Mouse (Mus musculus) lung, postnatal 14 days (tissue): Measurements from ENCODE around the gene Asap2.

ENCODE experiments used
- DNase-seq: peaks from one replicate; pipeline ENCODE4 v3.0.0; 2021

The Asap2 gene

GRCm38 (mm10) chr12:21133972-21134859, 144.0 kb downstream of the Asap2 start:
- peak; percentile 31 for DNase-seq

DNA sequence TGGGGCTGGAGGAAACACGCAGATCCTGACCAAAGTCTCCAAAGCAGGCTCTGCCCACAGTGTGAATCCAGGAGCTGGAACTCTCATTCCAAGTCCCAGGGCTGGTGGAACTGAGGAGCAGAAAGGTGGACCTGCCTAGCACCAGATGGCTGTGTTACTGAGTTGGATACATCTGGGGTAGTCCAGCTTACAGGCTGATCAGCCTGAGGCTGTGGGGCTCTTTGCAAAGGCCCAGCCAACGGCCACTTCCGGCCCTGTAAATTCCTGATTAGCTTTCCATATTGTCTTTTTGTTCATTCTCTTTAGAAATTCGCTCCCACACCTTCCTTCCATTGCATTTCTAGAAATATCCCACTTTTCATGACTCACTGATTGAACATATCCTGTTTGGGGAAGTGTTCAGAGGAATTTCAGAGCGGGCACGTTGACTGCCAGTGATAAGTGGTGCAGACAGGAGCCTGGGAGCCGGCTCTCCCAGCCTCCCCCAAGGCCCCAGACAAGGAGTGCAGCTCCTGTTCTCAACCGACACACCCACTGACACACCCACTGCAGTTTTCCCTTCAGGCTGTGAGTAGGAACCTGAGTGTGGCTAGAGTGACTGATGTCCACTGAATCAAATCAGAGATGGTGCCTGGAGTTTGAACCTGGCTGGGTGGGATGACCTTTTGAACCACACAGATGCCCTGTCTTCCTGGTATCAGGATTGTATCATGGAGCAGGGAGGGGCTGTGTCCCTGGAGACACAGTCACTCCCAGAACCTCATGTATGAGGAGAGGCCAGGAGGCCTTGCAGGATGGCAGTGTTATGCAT, 145.6 kb downstream of the Asap2 start:
- peak; percentile 35 for DNase-seq

DNA sequence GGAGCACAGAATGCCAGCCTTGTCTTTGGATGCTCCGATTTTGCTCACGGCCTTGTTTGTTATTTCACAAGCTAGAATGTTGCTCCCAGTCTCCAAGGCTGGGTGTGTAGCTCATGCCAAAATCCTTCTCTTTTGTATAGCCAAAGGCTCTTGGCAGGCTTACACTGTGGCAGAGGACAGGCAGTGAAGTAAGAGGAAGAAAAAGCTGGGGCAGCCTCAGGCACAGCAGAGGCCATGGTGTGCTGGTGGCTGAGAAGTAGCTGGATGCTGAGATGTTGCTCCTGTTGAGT, 146.1 kb downstream of the Asap2 start:
- DNase-seq: peak; percentile 25

DNA sequence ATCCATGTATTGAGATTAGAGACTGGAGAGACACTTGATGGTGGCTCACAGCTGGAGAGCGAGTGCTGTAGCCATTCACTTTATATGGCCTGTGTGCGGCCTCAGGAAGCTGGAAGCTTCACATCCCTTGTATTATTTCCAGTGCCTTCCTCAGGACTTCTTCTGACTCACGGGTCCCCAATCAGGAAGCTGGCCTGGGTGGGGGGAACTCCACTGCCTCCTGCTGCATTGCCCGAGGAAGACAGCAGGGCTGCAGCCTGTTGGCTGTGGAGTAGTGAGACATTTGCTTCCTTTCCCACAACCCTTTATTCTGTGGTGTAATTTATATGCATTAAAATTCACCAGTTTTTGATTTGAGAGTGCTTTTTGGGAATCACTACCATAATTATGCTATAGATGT, 149.3 kb downstream of the Asap2 start:
- DNase-seq: no peak

DNA sequence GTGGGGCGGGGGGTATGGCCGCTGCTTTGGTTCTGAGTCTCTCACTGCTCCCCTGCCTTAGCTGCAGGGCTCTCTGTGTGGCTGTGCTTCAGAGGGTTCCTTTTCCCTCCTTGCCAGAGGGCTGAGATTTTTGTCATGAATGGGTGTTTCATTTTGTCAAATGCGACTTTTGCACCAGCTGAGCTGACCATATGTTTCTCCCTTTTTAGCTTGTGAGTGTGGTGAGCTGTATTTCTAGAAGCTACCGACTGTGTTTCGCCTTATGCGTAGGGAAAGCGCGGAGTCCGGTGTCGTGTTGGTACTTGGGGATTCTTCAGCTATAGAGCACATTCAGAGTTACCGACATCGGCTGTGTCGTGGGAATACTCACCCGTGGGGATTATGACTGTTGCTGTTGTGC, 149.9 kb downstream of the Asap2 start:
- DNase-seq: no peak

- no peak for DNase-seq
Measured at GRCm38 (mm10) chr12:21140741-21141308, 150.6 kb downstream of the Asap2 start.

DNA sequence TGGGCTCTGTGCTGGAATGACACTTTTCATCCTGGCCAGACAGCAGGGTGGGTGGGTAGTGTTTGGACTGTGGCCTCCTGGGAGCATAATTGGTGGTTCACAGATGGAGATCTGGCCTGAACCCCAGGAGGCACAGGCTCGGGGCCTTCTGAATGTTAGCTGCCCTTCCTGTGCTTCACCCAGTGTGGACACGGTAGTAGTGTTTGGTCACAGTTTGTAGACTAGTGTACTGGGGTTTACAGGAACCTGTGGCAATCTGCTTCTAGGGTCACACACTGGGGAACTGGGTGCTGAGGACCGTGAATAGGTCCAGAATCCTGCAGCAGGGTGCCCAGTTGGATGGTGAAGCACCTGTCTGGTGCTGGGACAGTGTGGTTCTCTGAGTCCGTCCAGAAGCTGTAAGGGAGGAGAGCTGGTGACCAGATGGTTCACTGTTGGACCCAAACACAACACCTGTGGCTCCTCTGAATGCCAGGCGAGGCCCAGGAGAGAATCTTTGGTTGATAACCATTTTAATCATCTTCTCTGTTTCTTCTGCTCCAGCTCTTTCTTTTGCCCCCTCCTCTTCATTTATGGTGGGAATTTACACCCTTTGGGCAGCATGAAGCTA, 151.5 kb downstream of the Asap2 start:
- DNase-seq: no peak

DNA sequence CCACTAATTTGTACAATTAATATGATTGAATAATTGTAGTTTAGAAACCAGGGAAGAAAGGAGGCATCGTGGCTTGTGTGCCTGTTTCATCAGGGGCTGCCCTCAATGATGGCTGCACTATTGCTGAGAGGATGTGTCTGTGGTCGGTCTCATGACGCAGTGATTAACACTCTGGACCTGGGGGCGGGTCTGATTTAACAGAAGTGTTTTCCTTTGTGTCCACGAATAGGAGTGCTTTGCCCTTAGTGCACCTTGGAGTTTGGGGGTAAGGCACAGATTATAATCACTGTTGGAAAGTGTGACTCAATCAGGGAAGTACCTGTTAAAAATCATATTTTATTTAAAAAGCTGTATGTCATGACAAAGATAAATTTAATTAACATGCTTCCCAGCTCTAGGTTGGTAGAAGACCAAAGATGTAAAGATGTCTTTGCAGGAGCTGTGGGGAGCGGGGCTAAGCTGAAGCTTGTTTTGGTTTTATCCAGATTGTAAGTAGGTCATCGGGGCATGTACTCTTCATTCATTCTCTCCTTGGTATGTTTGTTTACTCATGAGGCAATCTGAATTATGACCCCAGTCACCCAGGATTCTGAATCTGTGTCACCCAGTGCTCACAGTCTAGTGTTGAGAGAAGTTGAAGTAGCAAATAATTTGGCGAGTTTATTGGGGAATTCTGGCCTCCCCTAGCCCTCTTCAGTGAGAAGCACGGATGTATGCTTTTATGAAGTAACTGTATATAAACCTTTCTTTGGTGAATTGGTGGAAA, 152.4 kb downstream of the Asap2 start:
- no peak for DNase-seq

GRCm38 (mm10) chr12:21144602-21145001, 154.3 kb downstream of the Asap2 start:
- no peak for DNase-seq

- no peak for DNase-seq
Measured at GRCm38 (mm10) chr12:21145050-21145449, 154.8 kb downstream of the Asap2 start.

DNA sequence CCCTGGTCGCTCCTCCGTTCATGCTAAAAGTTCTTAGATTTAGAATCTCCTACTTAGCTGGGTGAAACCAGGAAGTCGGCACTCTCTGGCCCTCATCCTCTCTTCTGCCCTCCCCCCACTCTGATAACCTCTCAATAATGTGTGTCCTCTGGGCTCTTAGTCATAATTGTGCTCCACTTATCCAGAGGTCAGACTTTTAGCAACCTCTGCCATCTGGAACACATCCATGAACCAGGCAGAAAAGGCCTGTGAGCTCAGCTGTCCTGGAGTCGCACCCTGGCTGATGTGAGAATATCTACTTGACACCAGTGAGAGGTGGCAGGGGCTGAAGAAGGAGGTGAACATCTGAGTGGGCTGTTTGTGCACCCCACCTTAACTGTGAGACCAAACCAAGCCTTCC, 156.6 kb downstream of the Asap2 start:
- no peak for DNase-seq

- no peak for DNase-seq
Measured at GRCm38 (mm10) chr12:21153279-21153707, 163.0 kb downstream of the Asap2 start.

- DNase-seq: no peak
Measured at GRCm38 (mm10) chr12:21155062-21155461, 164.8 kb downstream of the Asap2 start.

GRCm38 (mm10) chr12:21159304-21159703, 169.0 kb downstream of the Asap2 start:
- peak; percentile 28 for DNase-seq

DNA sequence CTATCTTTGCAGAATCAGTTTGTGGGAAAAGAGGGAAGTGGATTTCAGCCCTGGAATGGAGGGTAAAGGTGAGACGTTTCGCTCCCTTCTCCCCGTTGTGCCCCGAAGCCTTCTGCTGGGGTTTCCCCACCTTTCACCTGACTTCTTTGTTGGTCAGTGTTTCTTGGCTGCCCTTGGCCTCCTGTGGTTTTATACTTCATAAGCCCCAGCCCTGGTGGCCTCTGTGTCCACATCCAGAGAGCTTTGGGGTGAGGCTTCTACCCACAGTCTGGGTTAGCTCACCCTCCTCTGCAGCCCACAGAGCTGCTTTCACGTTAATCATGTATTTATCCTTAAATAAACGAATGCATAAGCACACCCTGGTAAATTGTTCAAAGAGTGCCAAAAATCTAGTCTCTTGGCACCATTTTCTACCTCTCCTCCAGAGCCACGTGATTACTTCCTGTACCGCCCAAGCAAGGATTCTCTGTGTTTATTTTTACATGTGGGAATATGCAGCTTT, 170.1 kb downstream of the Asap2 start:
- DNase-seq: no peak

DNA sequence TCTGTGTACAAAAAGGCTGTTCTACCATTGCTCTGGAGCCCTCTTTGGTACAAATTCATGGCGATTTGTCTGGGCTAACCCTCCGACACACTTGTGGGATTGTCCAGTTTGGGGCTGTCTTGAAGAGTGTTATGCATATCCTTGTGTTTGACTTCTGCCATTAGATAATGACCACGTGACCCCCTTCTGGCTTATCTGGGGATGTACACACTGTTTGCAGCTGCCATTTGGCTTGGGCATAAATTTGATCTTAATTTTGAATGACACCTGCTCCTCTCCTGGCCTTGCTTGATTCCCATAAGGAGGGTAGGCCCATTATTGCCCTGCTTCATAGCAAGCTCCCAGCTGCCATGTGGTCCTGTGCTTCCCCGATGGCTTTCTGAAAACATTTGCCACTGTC, 171.6 kb downstream of the Asap2 start:
- DNase-seq: no peak

GRCm38 (mm10) chr12:21163706-21164105, 173.4 kb downstream of the Asap2 start:
- no peak for DNase-seq

- DNase-seq: no peak
Measured at GRCm38 (mm10) chr12:21164251-21164650, 174.0 kb downstream of the Asap2 start.

DNA sequence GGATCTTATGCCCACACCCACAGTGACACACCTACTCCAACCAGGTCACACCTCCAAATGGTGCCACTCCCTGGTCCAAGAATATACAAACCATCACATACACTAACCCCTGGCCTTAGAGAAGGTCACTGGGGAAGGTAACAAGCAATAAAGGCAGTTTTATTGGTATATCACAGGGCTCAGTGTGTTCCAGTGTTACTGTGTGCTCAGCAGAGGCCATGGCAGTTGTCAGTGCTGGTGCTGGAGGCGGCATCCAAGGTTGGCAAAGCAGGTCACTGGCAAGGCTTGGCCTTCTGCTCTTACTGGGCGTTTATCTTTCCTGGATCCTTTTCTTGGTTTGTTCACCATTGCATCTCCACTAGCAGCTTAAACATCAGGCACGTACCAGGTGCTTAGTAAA, 174.9 kb downstream of the Asap2 start:
- no peak for DNase-seq

DNA sequence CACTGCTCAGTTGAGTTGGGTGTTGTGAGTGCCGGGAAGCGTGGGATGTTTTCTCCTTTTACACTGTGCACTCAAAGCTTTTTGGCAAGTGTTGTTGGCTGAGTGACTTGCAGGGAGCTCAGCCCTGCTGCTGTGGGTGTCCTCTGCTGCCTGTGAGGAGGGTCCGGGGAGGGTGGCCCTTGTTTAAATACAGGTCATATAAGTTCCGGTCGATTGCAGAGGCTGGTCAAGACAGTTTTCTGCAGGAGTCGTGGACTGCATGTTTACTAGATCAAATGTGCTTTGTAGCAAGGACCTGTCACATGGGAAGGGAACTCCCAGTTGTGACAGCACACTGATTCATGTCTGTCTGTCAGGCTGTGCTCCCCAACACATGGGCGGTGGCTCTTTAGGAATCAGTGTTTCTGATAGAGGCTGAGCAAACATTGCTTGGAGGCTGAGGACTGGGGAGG, 175.7 kb downstream of the Asap2 start:
- peak; percentile 19 for DNase-seq

DNA sequence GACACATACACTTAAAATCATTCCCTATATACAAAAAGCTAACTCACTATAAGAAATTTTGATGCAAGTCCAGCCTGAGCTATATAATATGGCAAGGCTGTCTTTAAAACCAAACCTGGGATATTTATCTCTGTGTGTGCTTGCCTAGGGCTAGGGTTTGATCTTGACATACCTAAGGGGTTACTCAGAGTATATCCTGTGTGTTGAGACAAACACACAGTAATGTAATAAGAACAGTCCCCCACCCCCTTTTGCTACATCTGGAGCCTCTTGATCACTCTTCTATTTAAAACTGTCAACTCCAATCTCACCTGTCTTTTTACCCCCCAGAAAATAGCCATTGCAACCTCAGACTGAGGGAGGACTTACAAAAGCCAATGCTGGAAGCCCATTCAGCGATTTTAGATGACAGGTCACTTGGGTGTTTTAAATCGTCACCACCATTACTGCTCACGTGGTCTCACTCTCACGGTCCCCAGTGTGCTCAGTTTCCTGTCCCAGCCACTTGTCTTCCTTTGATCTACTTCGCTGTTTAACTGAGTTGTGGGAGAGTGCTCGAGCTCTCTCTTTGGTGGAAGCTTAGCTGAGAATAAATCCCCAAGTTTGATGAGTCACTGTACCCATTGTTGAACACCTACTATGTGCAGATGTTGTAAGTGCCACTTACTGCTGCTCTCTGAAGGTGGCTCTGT, 176.8 kb downstream of the Asap2 start:
- DNase-seq: no peak

- no peak for DNase-seq
Measured at GRCm38 (mm10) chr12:21167741-21168140, 177.5 kb downstream of the Asap2 start.
